Mouse (Mus musculus): ENCODE data around the gene Scrn2. TPM values are rescaled to one million over a fixed set of nuclear protein-coding genes. Genes with fewer than 3 reads are reported as not detected.

Scrn2 gene
- polyA plus RNA-seq, 1 experiment from 2014 or later, result 12.5 TPM

- no peaks in the 10 kb centered on the region for H3K27me3 ChIP-seq (ENCODE audit: control insufficient read depth, insufficient read depth, low read length)
- no peak for DNase-seq (ENCODE audit: low spot score)
- H3K4me1 ChIP-seq (replicated peaks; ENCODE audit: control insufficient read depth, insufficient read depth), result no peaks in the 10 kb centered on the region
- H3K9me3 ChIP-seq (ENCODE audit: control insufficient read depth, low read length), result no peaks in the 10 kb centered on the region
- H3K9ac ChIP-seq (ENCODE audit: low read length), result no peak overlapping the region
- no peak overlapping the region for H3K27ac ChIP-seq (replicated peaks)
- H3K4me2 ChIP-seq (replicated peaks; ENCODE audit: low read depth), result no peak overlapping the region
- H3K4me3 ChIP-seq (ENCODE audit: low read depth, low read length), result no peak overlapping the region
- no peaks in the 10 kb centered on the region for H3K36me3 ChIP-seq (ENCODE audit: control insufficient read depth, insufficient read depth, low read length)
- no peak for TF ChIP-seq EP300 (optimal IDR thresholded peaks at IDR 0.05)
- TF ChIP-seq CTCF (IDR thresholded peaks at IDR 0.05; ENCODE audit: low read depth), result no peak
- WGBS, result 80% methylated on average over 15 of the region's 15 CpGs
- no peak for ATAC-seq (ENCODE audit: low FRiP score, low TSS enrichment)
These were observed 33.6 kb upstream of the Scrn2 start for GRCm38 (mm10) chr11:96995836-96996772.

GRCm38 (mm10) chr11:96996773-96997379 lies 32.9 kb upstream of the Scrn2 start:
- Histone ChIP-seq H3K27me3 (ENCODE audit: control insufficient read depth, insufficient read depth, low read length) (no peaks in the 10 kb centered on the region), H3K36me3 (ENCODE audit: control insufficient read depth, insufficient read depth, low read length) (no peaks in the 10 kb centered on the region), H3K4me2 (replicated peaks; ENCODE audit: low read depth) (peak overlapping the region; percentile 57), H3K9ac (ENCODE audit: low read length) (peak overlapping the region; percentile 65), H3K9me3 (ENCODE audit: control insufficient read depth, low read length) (no peaks in the 10 kb centered on the region), H3K27ac (replicated peaks) (0 out of 2 replicates have a peak overlapping the region, but pooled peaks have one; percentile 24), H3K4me3 (ENCODE audit: low read depth, low read length) (peak overlapping the region; percentile 28; the same call in 1 of the 2 replicates), H3K4me1 (replicated peaks; ENCODE audit: control insufficient read depth, insufficient read depth) (no peaks in the 10 kb centered on the region)
- DNase-seq (ENCODE audit: low spot score) (no peak), ATAC-seq (ENCODE audit: low FRiP score, low TSS enrichment) (peak; percentile 11)
- WGBS, result 28% methylated on average over 14 of the region's 17 CpGs
- TF ChIP-seq CTCF (IDR thresholded peaks at IDR 0.05; ENCODE audit: low read depth), result no peak
- no peak for TF ChIP-seq EP300 (optimal IDR thresholded peaks at IDR 0.05)

- Histone ChIP-seq H3K36me3 (ENCODE audit: control insufficient read depth, insufficient read depth, low read length) (no peaks in the 10 kb centered on the region), H3K4me3 (ENCODE audit: low read depth, low read length) (peak overlapping the region; percentile 28), H3K27ac (replicated peaks) (0 out of 2 replicates have a peak overlapping the region, but pooled peaks have one; percentile 24), H3K9ac (ENCODE audit: low read length) (peak overlapping the region; percentile 65), H3K27me3 (ENCODE audit: control insufficient read depth, insufficient read depth, low read length) (no peaks in the 10 kb centered on the region), H3K9me3 (ENCODE audit: control insufficient read depth, low read length) (no peaks in the 10 kb centered on the region), H3K4me2 (replicated peaks; ENCODE audit: low read depth) (peak overlapping the region; percentile 57), H3K4me1 (replicated peaks; ENCODE audit: control insufficient read depth, insufficient read depth) (no peaks in the 10 kb centered on the region)
- no peak for TF ChIP-seq CTCF (IDR thresholded peaks at IDR 0.05; ENCODE audit: low read depth)
- 15% methylated on average over 25 of the region's 30 CpGs for WGBS
- DNase-seq (ENCODE audit: low spot score) (peak; percentile 54), ATAC-seq (ENCODE audit: low FRiP score, low TSS enrichment) (peak; percentile 28)
These were observed 32.3 kb upstream of the Scrn2 start for GRCm38 (mm10) chr11:96997380-96997956.

GRCm38 (mm10) chr11:97003170-97003569 lies 26.6 kb upstream of the Scrn2 start:
- no peak for DNase-seq (ENCODE audit: low spot score)
- Histone ChIP-seq H3K27me3 (ENCODE audit: control insufficient read depth, insufficient read depth, low read length) (no peaks in the 10 kb centered on the region), H3K36me3 (ENCODE audit: control insufficient read depth, insufficient read depth, low read length) (no peaks in the 10 kb centered on the region), H3K4me2 (replicated peaks; ENCODE audit: low read depth) (no peak overlapping the region), H3K4me3 (ENCODE audit: low read depth, low read length) (no peak overlapping the region), H3K4me1 (replicated peaks; ENCODE audit: control insufficient read depth, insufficient read depth) (no peaks in the 10 kb centered on the region), H3K9me3 (ENCODE audit: control insufficient read depth, low read length) (no peaks in the 10 kb centered on the region), H3K9ac (ENCODE audit: low read length) (no peak overlapping the region), H3K27ac (replicated peaks) (no peak overlapping the region)
- ATAC-seq (ENCODE audit: low FRiP score, low TSS enrichment), result no peak
- TF ChIP-seq CTCF (IDR thresholded peaks at IDR 0.05; ENCODE audit: low read depth), result no peak
- no peak for TF ChIP-seq EP300 (optimal IDR thresholded peaks at IDR 0.05)
- 29% methylated on average over 5 of the region's 5 CpGs for WGBS

- no peak overlapping the region for H3K4me2 ChIP-seq (replicated peaks; ENCODE audit: low read depth)
- H3K4me3 ChIP-seq (ENCODE audit: low read depth, low read length), result no peak overlapping the region
- ATAC-seq (ENCODE audit: low FRiP score, low TSS enrichment) (no peak), DNase-seq (ENCODE audit: low spot score) (no peak)
- H3K4me1 ChIP-seq (replicated peaks; ENCODE audit: control insufficient read depth, insufficient read depth), result no peaks in the 10 kb centered on the region
- no peaks in the 10 kb centered on the region for H3K36me3 ChIP-seq (ENCODE audit: control insufficient read depth, insufficient read depth, low read length)
- 54% methylated on average over 9 of the region's 9 CpGs for WGBS
- TF ChIP-seq EP300 (optimal IDR thresholded peaks at IDR 0.05), result no peak
- TF ChIP-seq CTCF (IDR thresholded peaks at IDR 0.05; ENCODE audit: low read depth), result no peak
- no peak overlapping the region for H3K9ac ChIP-seq (ENCODE audit: low read length)
- H3K27ac ChIP-seq (replicated peaks), result no peak overlapping the region
- H3K27me3 ChIP-seq (ENCODE audit: control insufficient read depth, insufficient read depth, low read length), result no peaks in the 10 kb centered on the region
- H3K9me3 ChIP-seq (ENCODE audit: control insufficient read depth, low read length), result no peaks in the 10 kb centered on the region
These were observed 22.5 kb upstream of the Scrn2 start for GRCm38 (mm10) chr11:97007093-97007794.
